Mouse (Mus musculus): ENCODE results near the gene Sema3e. TPM values are rescaled to one million over a fixed set of nuclear protein-coding genes. Genes with fewer than 3 reads are reported as not detected.

Gene Sema3e
- polyA plus RNA-seq, 1 experiment = 1.1 TPM

GRCm38 (mm10) chr5:13988023-13988422, 37.1 kb upstream of the Sema3e start:
- TF ChIP-seq POLR2A (IDR thresholded peaks at IDR 0.05; ENCODE audit: low read depth, low read length) = no peak
- TF ChIP-seq CTCF (conservative IDR thresholded peaks at IDR 0.05; ENCODE audit: insufficient read depth, insufficient read length, low read depth, low read length) = no peak
- H3K4me3 ChIP-seq (ENCODE audit: insufficient read depth, low read depth, low read length) = no peak overlapping the region
- H3K27me3 ChIP-seq (replicated peaks; ENCODE audit: control insufficient read depth, insufficient read depth, low read length) = no peaks in the 10 kb centered on the region
- H3K4me1 ChIP-seq (ENCODE audit: control insufficient read depth, insufficient read depth, low read length) = no peaks in the 10 kb centered on the region
- DNase-seq = no peak
- WGBS = 64% methylated on average over 2 of the region's 2 CpGs
- H3K36me3 ChIP-seq (ENCODE audit: control insufficient read depth, insufficient read depth, low read length) = no peaks in the 10 kb centered on the region
- no peak overlapping the region for H3K27ac ChIP-seq (ENCODE audit: insufficient read depth, low read depth, low read length)

GRCm38 (mm10) chr5:13992734-13993396, 32.2 kb upstream of the Sema3e start:
- no peaks in the 10 kb centered on the region for H3K4me1 ChIP-seq (ENCODE audit: control insufficient read depth, insufficient read depth, low read length)
- H3K27ac ChIP-seq (ENCODE audit: insufficient read depth, low read depth, low read length) = no peak overlapping the region
- no peaks in the 10 kb centered on the region for H3K27me3 ChIP-seq (replicated peaks; ENCODE audit: control insufficient read depth, insufficient read depth, low read length)
- 23% methylated on average over 11 of the region's 11 CpGs for WGBS
- no peaks in the 10 kb centered on the region for H3K36me3 ChIP-seq (ENCODE audit: control insufficient read depth, insufficient read depth, low read length)
- no peak overlapping the region for H3K4me3 ChIP-seq (ENCODE audit: insufficient read depth, low read depth, low read length)
- TF ChIP-seq POLR2A (IDR thresholded peaks at IDR 0.05; ENCODE audit: low read depth, low read length) = no peak
- no peak for TF ChIP-seq CTCF (conservative IDR thresholded peaks at IDR 0.05; ENCODE audit: insufficient read depth, insufficient read length, low read depth, low read length)
- DNase-seq = no peak

DNA sequence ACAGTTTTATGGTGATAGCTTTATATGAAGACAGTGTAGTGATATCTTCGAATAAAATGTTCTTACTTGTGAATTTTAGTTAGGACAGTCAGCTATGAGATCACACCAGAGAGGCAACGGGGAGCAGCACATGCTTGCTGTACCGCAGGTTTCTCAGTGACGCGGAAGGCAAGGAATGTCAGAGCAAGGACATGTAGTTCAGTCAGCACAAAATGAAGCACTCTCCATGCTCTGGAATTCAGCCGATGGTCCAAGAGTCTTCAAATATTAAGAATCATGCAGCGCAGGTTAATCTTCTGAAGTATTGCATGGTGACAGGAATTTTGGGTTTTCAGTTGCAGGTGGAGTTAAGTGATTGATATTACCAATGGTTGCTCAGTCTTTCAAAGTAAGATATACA, 3.3 kb downstream of the Sema3e start:
- no peaks in the 10 kb centered on the region for H3K4me1 ChIP-seq (ENCODE audit: control insufficient read depth, insufficient read depth, low read length)
- no peak overlapping the region for H3K27ac ChIP-seq (ENCODE audit: insufficient read depth, low read depth, low read length)
- no peaks in the 10 kb centered on the region for H3K36me3 ChIP-seq (ENCODE audit: control insufficient read depth, insufficient read depth, low read length)
- WGBS = 86% methylated on average over 7 of the region's 7 CpGs
- no peak overlapping the region for H3K4me3 ChIP-seq (ENCODE audit: insufficient read depth, low read depth, low read length)
- H3K27me3 ChIP-seq (replicated peaks; ENCODE audit: control insufficient read depth, insufficient read depth, low read length) = no peaks in the 10 kb centered on the region; the same call in 1 of the 2 replicates
- TF ChIP-seq POLR2A (IDR thresholded peaks at IDR 0.05; ENCODE audit: low read depth, low read length) = no peak
- TF ChIP-seq CTCF (conservative IDR thresholded peaks at IDR 0.05; ENCODE audit: insufficient read depth, insufficient read length, low read depth, low read length) = no peak
- DNase-seq = no peak

DNA sequence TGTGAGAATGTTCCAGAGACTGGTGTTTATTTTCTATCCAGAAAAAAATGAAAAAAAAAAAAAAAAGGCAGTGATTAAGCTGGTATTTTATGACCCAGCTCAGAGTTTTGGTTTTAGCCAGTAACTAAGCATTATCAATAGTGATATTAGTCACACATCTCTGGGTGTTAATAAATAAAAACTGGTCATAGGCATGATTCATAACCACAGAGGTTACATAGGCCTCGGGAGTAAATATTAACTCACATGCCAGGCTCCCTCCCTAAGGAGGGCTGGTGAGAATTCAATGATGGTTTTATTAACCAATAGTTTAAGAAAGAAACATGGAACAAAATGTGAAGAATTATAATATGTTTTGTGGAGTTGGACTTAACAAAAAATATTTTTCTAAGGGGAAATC, 5.7 kb downstream of the Sema3e start:
- DNase-seq = no peak
- Histone ChIP-seq H3K4me1 (ENCODE audit: control insufficient read depth, insufficient read depth, low read length) (no peaks in the 10 kb centered on the region), H3K4me3 (ENCODE audit: insufficient read depth, low read depth, low read length) (no peak overlapping the region), H3K27me3 (replicated peaks; ENCODE audit: control insufficient read depth, insufficient read depth, low read length) (no peaks in the 10 kb centered on the region), H3K36me3 (ENCODE audit: control insufficient read depth, insufficient read depth, low read length) (no peaks in the 10 kb centered on the region), H3K27ac (ENCODE audit: insufficient read depth, low read depth, low read length) (no peak overlapping the region)
- TF ChIP-seq CTCF (conservative IDR thresholded peaks at IDR 0.05; ENCODE audit: insufficient read depth, insufficient read length, low read depth, low read length) (no peak), POLR2A (IDR thresholded peaks at IDR 0.05; ENCODE audit: low read depth, low read length) (no peak)
- WGBS = 81% methylated on average over 1 of the region's 1 CpGs

DNA sequence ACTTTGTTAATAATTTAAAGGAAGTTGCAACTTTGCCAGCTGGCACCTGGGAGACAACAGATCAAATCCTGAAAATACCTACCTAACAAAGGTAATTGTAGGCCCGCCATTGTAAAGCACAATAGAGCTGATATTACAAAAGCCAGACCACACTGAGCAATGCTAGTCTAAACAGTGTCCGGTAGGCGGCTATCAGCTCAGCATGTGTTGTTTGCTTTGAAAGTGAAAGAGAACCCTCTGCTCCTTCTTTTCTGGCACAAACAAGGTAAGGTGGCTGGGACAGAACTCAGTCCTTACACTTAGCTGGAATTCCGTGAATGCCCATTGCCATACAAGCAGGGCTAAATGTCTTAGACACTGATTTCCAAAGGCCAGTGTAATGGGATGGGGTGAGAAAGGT, 7.0 kb downstream of the Sema3e start:
- no peak for DNase-seq
- Histone ChIP-seq H3K27me3 (replicated peaks; ENCODE audit: control insufficient read depth, insufficient read depth, low read length) (no peaks in the 10 kb centered on the region), H3K36me3 (ENCODE audit: control insufficient read depth, insufficient read depth, low read length) (no peaks in the 10 kb centered on the region), H3K4me3 (ENCODE audit: insufficient read depth, low read depth, low read length) (no peak overlapping the region), H3K4me1 (ENCODE audit: control insufficient read depth, insufficient read depth, low read length) (no peaks in the 10 kb centered on the region), H3K27ac (ENCODE audit: insufficient read depth, low read depth, low read length) (no peak overlapping the region)
- WGBS = 39% methylated on average over 4 of the region's 4 CpGs
- TF ChIP-seq CTCF (conservative IDR thresholded peaks at IDR 0.05; ENCODE audit: insufficient read depth, insufficient read length, low read depth, low read length) (no peak), POLR2A (IDR thresholded peaks at IDR 0.05; ENCODE audit: low read depth, low read length) (no peak)

GRCm38 (mm10) chr5:14033302-14033701, 8.2 kb downstream of the Sema3e start:
- Histone ChIP-seq H3K4me3 (ENCODE audit: insufficient read depth, low read depth, low read length) (no peak overlapping the region), H3K36me3 (ENCODE audit: control insufficient read depth, insufficient read depth, low read length) (no peaks in the 10 kb centered on the region), H3K27ac (ENCODE audit: insufficient read depth, low read depth, low read length) (no peak overlapping the region), H3K27me3 (replicated peaks; ENCODE audit: control insufficient read depth, insufficient read depth, low read length) (no peaks in the 10 kb centered on the region), H3K4me1 (ENCODE audit: control insufficient read depth, insufficient read depth, low read length) (no peaks in the 10 kb centered on the region)
- 23% methylated on average over 3 of the region's 3 CpGs for WGBS
- TF ChIP-seq CTCF (conservative IDR thresholded peaks at IDR 0.05; ENCODE audit: insufficient read depth, insufficient read length, low read depth, low read length) (no peak), POLR2A (IDR thresholded peaks at IDR 0.05; ENCODE audit: low read depth, low read length) (no peak)
- DNase-seq = no peak

DNA sequence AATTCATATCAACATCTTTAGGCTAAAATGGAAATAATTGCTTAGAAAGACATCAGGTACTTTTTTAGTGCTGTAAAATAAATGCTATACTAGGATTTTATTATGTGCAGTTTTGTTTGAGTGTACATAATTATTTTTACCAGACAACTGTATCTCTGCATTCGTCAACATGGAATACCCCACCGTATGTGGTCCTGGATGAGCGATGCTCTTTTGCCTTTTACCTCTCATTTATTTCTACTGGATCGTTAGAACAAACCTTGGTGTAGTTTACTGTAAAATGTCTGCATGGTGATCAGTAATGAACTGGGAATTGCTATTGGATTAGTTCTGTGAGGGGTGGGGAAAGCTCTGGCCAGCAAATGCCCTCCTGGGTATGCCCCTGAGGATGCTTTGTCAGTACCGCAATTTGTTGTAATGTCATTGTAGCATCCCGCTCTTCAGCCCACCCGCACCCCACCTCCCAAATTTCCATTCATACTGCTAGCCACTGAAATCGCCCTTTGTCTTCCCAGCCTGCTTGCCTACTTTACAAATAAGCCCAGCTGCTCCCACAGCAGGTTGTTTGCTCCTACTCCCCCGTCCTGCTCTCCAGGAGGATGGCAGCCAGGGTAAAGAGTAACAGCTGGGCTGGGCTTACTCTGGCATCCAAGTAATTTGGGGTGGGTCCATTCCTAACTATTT, 13.9 kb downstream of the Sema3e start:
- TF ChIP-seq CTCF (conservative IDR thresholded peaks at IDR 0.05; ENCODE audit: insufficient read depth, insufficient read length, low read depth, low read length) (no peak), POLR2A (IDR thresholded peaks at IDR 0.05; ENCODE audit: low read depth, low read length) (no peak)

More for the DNA sequence above, 13.9 kb downstream of the Sema3e start:
- no peaks in the 10 kb centered on the region for H3K4me1 ChIP-seq (ENCODE audit: control insufficient read depth, insufficient read depth, low read length)
- no peak overlapping the region for H3K27ac ChIP-seq (ENCODE audit: insufficient read depth, low read depth, low read length)
- H3K27me3 ChIP-seq (replicated peaks; ENCODE audit: control insufficient read depth, insufficient read depth, low read length) = no peaks in the 10 kb centered on the region
- no peaks in the 10 kb centered on the region for H3K36me3 ChIP-seq (ENCODE audit: control insufficient read depth, insufficient read depth, low read length)
- no peak overlapping the region for H3K4me3 ChIP-seq (ENCODE audit: insufficient read depth, low read depth, low read length)
- 28% methylated on average over 9 of the region's 9 CpGs for WGBS
- no peak for DNase-seq

All from kidney, adult 2 months (tissue).